Mouse (Mus musculus) layer of hippocampus, postnatal 14 days (tissue): ENCODE data around the gene Ngfr. TPM values are rescaled to one million over a fixed set of nuclear protein-coding genes. Genes with fewer than 3 reads are reported as not detected.

ENCODE experiments used
- DNase-seq, 2 experiments: peaks; one replicate each; pipeline ENCODE4 v3.0.0; 2021 to 2022; ENCODE audit warnings: low spot score in 2 of 2, mixed read lengths in 1 of 2
- total RNA-seq, 2 experiments: library from RNA; stranded (reverse); gene quantifications; 2 replicates each; pipeline ENCODE4 v1.2.3; 2021

Gene Ngfr
- total RNA-seq, 2 experiments from 2014 or later: 2.1 to 2.5 TPM

- DNase-seq: no peak
Observed at GRCm38 (mm10) chr11:95595438-95596149, 8.1 kb upstream of the Ngfr start.

GRCm38 (mm10) chr11:95594686-95595212 is 7.2 kb upstream of the Ngfr start:
- no peak for DNase-seq

DNA sequence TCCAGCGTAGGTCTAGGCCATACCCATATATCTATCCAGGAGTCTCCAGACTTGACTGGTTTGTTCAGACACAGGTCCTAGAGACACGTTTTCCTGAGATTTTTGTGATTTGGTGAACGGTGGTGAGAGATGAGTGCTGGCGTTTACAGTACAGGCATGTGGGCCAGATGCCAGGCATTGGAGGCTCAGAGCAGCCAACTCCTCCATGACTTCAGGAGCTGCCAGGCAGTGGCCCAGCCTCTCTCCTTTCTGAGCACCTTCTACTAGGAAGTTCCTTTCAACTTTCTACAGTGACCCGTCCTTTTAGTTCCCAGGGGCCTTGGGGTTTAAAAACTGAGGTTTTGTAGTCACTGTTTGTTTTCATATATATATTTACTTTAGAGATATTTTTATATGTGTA is 6.0 kb upstream of the Ngfr start:
- DNase-seq: no peak

GRCm38 (mm10) chr11:95592691-95593090 is 5.2 kb upstream of the Ngfr start:
- DNase-seq: no peak

DNA sequence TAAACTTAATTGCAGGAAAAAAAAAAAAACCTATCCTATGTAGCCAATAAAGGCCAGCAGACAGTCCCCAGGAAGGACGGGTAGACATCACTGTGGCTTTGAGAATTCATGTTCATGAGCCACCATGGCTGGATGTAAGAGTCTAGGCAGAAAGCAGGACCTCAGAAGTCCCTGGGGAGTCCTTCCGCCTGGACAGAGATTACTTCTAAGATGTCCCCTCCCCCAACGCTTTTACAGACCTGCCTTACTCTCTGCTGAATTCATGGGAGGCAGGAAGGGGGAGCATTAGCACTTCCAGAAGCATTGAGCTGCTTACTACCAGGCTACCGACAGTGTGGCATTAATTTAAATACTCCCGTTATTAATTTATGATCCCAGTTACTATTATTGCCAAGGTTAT is 1.7 kb upstream of the Ngfr start:
- DNase-seq: no peak

DNA sequence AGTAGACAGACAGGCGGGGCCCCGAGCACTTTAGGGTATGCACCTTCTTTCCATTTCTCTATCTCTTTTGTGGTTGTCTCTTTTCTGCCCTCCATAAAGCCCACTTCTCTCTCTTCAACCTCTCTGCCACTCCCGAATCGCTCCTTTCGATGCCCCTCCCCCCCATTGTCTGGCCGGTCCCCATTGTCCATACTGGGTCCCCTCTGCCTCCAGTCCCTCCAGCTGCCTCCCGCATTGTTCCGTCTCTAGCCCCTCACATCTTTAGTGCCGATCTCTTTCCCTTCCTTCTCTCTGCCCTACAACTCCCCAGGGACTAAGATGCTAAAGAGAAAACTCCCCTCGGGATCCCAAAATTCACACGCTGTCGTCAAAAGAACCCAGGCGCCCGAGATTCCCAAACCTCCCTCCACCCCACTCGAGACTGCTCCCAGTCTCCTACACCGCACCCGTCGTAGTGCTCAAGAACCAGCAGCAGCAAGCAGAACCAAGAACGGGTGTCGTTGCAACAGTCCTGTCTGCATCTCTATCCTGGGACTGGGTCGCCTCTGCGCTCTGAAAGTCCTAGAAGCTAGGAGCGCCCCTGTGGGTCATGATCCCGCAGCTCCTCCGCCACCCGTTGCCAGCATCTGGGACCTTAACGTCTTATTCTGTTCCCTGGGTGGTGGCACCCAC is 648 bp downstream of the Ngfr start:
- DNase-seq: no peak

DNA sequence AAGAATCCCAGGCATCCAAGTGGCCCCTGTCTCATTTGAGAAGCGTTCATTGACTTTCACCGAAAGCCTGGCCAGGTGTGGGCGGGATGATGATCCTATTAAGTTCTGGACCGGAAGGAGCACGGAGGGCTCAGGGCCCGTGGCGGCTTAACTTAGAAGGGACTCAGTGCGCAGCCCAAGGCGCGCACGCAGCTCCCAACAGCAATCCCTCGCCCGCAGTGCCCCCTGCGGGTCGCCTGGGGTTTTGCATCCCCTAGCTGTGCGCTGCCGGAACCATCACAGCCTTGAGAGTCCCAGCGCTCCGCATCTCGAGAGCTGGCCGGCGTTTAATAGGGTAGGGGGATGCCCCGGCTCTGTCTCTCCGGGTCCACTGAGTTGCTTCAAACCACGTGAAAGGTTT is 1.4 kb downstream of the Ngfr start:
- peak; percentile 75 to 81 for DNase-seq

GRCm38 (mm10) chr11:95585684-95586083 is 1.9 kb downstream of the Ngfr start:
- no peak for DNase-seq

DNA sequence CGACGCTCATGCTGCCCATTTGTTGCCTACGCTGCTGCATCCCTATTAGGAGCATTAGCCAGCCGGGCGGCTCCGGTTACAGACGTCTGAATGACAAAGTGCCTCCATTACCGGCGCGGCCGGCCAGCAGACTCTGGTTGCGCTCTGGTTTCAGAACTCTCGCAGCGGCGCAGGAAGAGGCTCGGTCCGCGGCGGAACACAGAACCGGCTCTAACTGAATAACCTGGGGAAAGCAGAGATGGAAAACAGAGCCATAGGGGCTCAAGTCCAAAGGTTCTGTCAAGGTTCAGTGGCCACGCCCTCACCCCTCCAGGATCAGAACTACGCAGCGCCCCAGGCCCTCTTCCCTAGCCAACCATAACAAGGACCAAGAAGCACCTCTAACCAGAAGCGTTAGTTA is 2.3 kb downstream of the Ngfr start:
- DNase-seq: no peak

- no peak for DNase-seq
Observed at GRCm38 (mm10) chr11:95584651-95585050, 2.9 kb downstream of the Ngfr start.

- no peak for DNase-seq
Observed at GRCm38 (mm10) chr11:95583396-95583795, 4.1 kb downstream of the Ngfr start.

DNA sequence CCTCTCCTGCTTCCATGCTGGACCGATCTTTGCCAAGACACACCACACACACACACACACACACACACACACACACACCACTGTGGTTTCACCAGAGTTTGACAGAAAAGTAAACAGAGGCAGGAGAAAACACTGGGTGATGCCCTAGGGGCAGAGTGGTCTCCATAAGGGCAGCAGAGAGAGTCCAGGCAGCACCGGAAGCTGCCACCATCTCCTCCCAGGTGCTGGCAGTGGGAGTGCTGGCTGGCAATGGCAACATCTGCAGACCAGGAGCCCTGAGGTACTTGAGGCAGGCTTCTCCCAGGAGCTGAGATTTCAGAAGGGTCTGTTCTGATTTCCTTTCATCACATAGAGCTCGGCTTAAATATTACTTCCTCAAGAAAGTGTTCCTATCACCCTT is 5.3 kb downstream of the Ngfr start:
- DNase-seq: no peak

DNA sequence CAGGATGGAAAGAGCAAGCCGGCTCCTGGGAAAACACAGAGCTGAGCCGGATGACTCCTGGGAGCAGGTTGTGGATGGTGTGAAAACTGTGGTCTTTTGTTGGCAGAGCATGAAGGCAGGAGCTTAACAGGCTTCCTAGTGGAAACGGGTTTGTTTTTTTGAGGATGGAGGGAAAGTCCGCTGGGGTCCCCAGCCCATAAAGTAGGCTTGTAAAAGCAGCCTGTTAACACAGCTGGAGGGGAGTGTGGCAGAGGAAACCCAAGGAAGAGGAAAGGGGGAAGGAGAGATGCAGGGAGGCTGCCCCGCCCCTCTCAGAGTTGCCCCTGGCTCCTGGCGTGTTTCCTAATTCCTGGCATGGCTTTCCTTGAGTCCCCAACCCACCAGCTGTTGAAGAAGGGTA is 8.1 kb downstream of the Ngfr start:
- DNase-seq: no peak

DNA sequence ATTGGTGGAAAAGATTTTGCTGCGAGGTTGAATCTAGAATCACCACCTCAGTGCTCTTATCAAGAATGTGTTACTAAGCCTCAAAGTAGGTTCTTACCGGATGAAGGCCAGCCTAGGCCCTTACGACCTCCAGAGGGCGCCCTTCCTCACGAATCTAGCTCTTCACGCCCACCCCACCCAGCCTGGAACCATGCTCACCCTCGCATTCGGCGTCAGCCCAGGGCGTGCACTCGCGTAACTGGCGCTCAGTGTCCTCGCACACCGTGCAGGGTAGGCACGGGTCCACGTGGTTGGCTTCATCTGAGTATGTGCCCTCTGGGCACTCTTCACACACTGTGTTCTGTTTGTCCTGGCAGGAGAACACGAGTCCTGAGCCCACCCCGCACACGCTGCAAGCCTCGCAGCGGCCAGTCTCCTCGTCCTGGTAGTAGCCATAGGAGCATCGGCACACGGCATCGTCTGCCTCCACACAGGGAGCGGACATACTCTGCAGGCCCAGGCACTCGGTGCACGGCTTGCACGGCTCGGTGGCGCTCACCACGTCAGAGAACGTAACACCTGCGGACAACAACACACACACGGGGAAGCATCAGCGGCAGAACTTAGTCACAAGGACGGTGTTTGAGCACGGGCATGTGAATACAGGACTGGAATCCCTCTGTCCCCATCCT is 9.6 kb downstream of the Ngfr start:
- DNase-seq: peak; percentile 33 to 37

- no peak for DNase-seq
Observed at GRCm38 (mm10) chr11:95576299-95576698, 11.2 kb downstream of the Ngfr start.

DNA sequence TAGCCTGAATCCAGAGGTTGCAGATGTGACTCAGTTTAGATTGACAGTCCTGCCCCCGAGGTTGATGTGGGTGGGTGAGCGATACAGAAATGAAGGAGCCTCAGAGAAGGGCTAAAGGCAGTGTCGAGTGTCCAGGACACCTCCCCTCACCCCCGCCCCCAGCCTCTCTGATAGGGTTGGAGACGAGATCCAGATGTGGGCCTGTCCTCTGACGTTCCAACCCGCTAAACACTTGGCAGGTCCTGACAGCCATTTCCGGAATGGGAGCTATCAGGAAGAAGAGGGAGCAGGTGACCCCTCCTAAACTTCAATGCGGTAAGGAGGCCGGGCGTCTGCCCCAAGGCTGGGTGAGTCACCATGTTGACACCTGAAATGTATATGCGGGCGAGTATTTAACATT is 11.7 kb downstream of the Ngfr start:
- DNase-seq: no peak

DNA sequence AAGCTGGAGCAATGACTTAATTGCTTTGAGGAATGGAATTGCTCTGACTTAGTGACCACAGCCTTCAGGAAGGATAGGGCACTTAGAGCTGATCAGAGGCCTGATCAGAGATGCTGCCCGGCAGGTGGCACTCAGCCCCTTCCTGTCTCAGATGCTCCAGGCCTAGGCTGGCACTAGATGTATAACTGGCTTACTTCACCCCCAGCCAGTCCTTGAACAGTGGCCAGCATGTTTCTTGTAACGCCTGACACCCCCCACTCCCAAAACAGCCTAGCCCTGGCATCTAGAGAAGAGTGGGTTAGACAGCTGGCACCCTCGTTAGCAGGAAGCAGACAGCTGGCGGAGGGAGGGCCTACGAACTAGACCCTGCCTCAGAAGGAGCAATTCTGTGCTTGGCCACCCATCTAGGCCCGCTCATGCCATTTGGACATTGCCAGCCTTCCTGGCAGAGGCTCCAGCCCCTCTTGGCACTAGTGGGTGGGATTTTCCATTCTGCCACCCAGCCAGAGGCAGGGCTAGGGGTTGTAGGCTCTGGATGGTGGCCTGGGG is 12.7 kb downstream of the Ngfr start:
- peak; percentile 29 to 44 for DNase-seq

GRCm38 (mm10) chr11:95572227-95572626 is 15.3 kb downstream of the Ngfr start:
- DNase-seq: no peak

GRCm38 (mm10) chr11:95571755-95572154 is 15.8 kb downstream of the Ngfr start:
- DNase-seq: no peak

GRCm38 (mm10) chr11:95570827-95571619 is 16.5 kb downstream of the Ngfr start:
- DNase-seq: no peak

DNA sequence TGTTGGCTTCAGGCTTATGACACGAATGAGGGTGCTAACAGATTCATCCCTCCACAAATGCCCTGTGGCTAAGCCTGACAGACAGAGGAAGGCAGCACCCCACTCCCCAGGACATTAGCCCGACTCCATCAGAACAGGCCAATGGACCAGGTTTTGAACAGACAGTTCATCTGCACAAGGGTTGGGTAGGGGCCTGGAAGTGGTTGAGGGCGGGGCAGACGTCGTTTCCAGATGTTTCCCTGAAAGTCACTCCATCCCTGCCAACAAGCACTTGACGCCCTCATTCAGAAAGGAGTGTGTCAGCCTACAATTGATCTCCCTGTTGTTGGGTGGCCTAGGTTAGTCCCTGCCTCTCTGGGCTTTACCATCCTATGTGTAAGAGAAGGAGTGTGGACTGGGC is 17.6 kb downstream of the Ngfr start:
- DNase-seq: no peak
